Mouse (Mus musculus) hindbrain, embryonic 13.5 days (tissue): ENCODE measurements around the gene Gm13691. TPM values are rescaled to one million over a fixed set of nuclear protein-coding genes. Genes with fewer than 3 reads are reported as not detected.
"Not testable (repeated sequence)": the region's sequence is repeated elsewhere in the genome, so short reads cannot be mapped to it uniquely, and the experiment has no call there.

Experiments
- ATAC-seq: fragments of 200-750 bp; cut with Nextera tagmentation; 2 replicates; pipeline ENCODE4 v1.8.0; 2017; ENCODE audit warnings: moderate TSS enrichment; ENCODE audit not compliant: low FRiP score
- H3K27ac ChIP-seq: fragments of 300-500 bp; sonication (generic); 2 replicates; pipeline ENCODE4 v1.5.1; 2015; ENCODE audit warnings: inconsistent platforms, mild to moderate bottlenecking, moderate library complexity
- H3K27me3 ChIP-seq: fragments of 300-500 bp; sonication (generic); 2 replicates; pipeline ENCODE4 v1.6.1; 2015; ENCODE audit warnings: mild to moderate bottlenecking, inconsistent platforms
- H3K36me3 ChIP-seq: fragments of 300-500 bp; sonication (generic); 2 replicates; pipeline ENCODE4 v1.6.1; 2015; ENCODE audit warnings: mild to moderate bottlenecking, inconsistent platforms
- H3K4me1 ChIP-seq: fragments of 300-500 bp; sonication (generic); replicated peaks from 2 replicates; pipeline ENCODE4 v1.6.1; 2015; ENCODE audit warnings: inconsistent platforms
- H3K4me2 ChIP-seq: fragments of 300-500 bp; sonication (generic); 2 replicates; pipeline ENCODE4 v1.6.1; 2015; ENCODE audit warnings: inconsistent platforms, mild to moderate bottlenecking, moderate library complexity
- H3K4me3 ChIP-seq: fragments of 300-500 bp; sonication (generic); 2 replicates; pipeline ENCODE4 v1.5.1; 2015; ENCODE audit warnings: mild to moderate bottlenecking, inconsistent platforms
- H3K9ac ChIP-seq: fragments of 300-500 bp; sonication (generic); 2 replicates; pipeline ENCODE4 v1.6.1; 2015; ENCODE audit warnings: mild to moderate bottlenecking, inconsistent platforms
- H3K9me3 ChIP-seq: fragments of 300-500 bp; sonication (generic); 2 replicates; pipeline ENCODE4 v1.6.1; 2016; ENCODE audit warnings: inconsistent platforms
- WGBS: fragments of 180-500 bp; shearing (Covaris S2); methylation state at CpG from one replicate; pipeline ENCODE4 v1.1.7; 2015; 5-methylcytosine and 5-hydroxymethylcytosine counted together
- polyA plus RNA-seq: library from polyadenylated mRNA; unstranded; fragments of >200 nt; fragmentation: Nextera tagmentation; extraction: Ambion mirVana; gene quantifications from 2 replicates; pipeline ENCODE4 v1.2.1, GENCODE M21; 2015

Gene Gm13691
- not detected in 2 replicates for polyA plus RNA-seq

GRCm38 (mm10) chr2:83990253-83990652, at the start of gene Gm13691:
Gm13691 (plus strand) TSS chr2:83990553.
- H3K36me3 ChIP-seq, ATAC-seq, H3K4me2 ChIP-seq, H3K9ac ChIP-seq, H3K27me3 ChIP-seq, H3K4me3 ChIP-seq, H3K27ac ChIP-seq, H3K4me1 ChIP-seq, H3K9me3 ChIP-seq: not testable (repeated sequence)
- no CpG with 5 or more reads among the region's 6 CpGs for WGBS

GRCm38 (mm10) chr2:83940931-83941361, 49.4 kb upstream of the Gm13691 start, which contains the start of gene Zswim2:
Zswim2 (minus strand) TSS chr2:83941228.
- peak; percentile 99 for ATAC-seq
- WGBS: under 1% methylated on average over 20 of the region's 20 CpGs
- Histone ChIP-seq H3K27ac (peak within 1 kb of the TSS; percentile 40), H3K4me2 (peak within 1 kb of the TSS; percentile 56), H3K4me3 (peak within 1 kb of the TSS; percentile 38), H3K9ac (peak within 1 kb of the TSS; percentile 53; the same call in 1 of the 2 replicates), H3K36me3 (no peaks in the 10 kb centered on the region), H3K9me3 (no peaks in the 10 kb centered on the region), H3K27me3 (no peaks in the 10 kb centered on the region), H3K4me1 (peaks cover 11% of the 10 kb centered on the region; the same call in 1 of the 2 replicates)

DNA sequence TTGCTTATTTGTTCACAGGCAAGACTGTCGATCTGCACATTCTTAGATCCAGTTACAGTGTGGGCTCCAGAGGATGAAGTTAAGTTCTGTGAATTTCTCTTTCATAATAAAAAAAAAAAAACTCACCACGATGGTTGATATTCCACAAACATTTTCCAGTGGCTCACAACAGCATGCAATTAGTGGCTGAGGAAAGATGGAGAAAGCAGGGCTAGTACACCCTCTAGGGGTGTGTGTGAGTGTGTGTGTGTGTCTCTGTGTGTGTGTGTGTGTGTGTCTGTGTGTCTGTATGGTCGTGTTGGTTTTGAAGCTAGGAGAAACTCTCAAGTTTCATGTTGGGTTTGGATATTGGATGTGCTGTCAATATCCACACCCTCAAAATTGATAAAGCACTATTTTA, 49.0 kb upstream of the Gm13691 start:
- Histone ChIP-seq H3K4me2 (peak overlapping the region; percentile 56), H3K4me1 (peaks cover 11% of the 10 kb centered on the region; the same call in 1 of the 2 replicates), H3K9ac (no peak overlapping the region), H3K27me3 (no peaks in the 10 kb centered on the region), H3K36me3 (no peaks in the 10 kb centered on the region), H3K4me3 (peak overlapping the region; percentile 38), H3K9me3 (no peaks in the 10 kb centered on the region), H3K27ac (no peak overlapping the region)
- 42% methylated on average over 3 of the region's 3 CpGs for WGBS
- peak; percentile 70; the same call in 1 of the 2 replicates for ATAC-seq

DNA sequence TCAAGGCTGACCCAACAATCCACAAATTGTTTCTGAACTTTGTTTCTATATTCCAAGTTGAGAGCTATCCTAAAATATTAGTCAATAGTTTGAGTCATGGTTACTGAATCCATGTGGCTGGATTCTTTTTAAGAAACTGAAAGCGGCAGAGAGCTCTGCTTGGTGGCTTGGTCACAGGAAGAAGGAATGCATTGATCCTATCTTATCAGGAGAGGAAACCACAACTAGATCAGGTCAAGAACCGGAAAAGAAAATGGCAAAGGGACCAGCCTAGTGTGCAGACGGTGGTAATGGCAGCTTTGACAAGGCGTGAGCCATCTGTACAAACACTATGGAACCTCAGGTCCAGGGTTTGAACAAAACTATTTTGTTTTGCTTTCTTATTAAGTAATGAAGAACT, 48.6 kb upstream of the Gm13691 start:
- ATAC-seq: no peak
- no peak overlapping the region for H3K4me2 ChIP-seq
- H3K27ac ChIP-seq: no peak overlapping the region
- peaks cover 11% of the 10 kb centered on the region; the same call in 1 of the 2 replicates for H3K4me1 ChIP-seq
- 85% methylated on average over 4 of the region's 4 CpGs for WGBS
- no peaks in the 10 kb centered on the region for H3K27me3 ChIP-seq
- no peaks in the 10 kb centered on the region for H3K9me3 ChIP-seq
- H3K4me3 ChIP-seq: no peak overlapping the region
- H3K36me3 ChIP-seq: no peaks in the 10 kb centered on the region
- no peak overlapping the region for H3K9ac ChIP-seq

DNA sequence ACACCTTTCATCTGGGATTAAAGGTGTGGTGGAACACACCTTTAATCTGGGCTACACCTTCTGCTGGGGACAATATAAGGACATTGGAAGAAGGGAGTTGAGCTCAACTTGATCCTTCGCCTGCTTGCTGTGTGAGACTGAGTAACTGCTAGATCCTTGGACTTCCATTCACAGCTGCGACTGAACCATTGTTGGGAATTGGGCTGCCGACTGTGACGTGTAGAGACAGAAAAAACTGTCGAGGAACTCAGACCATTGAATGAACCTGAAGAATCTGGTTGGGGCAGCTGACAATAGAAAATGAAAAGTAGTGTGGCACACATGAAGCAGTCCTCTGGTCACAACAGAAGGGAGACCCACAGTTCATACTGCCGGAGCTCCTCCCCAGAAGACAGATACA, 35.0 kb upstream of the Gm13691 start, which contains the start of gene Gm13698:
Gene Gm13698 (plus strand): TSS at position 301 of the 400 bp plus-strand sequence.
- WGBS: no CpG with 5 or more reads among the region's 6 CpGs
- H3K4me2 ChIP-seq, H3K9me3 ChIP-seq, H3K36me3 ChIP-seq, H3K4me1 ChIP-seq, H3K27ac ChIP-seq, H3K4me3 ChIP-seq, H3K27me3 ChIP-seq, H3K9ac ChIP-seq, ATAC-seq: not testable (repeated sequence)

GRCm38 (mm10) chr2:83961203-83961602, 29.1 kb upstream of the Gm13691 start, which contains the start of gene Gm13693:
Gm13693 (plus strand) TSS chr2:83961503.
- no CpG with 5 or more reads among the region's 6 CpGs for WGBS
- not testable (repeated sequence) for H3K9ac ChIP-seq, H3K4me2 ChIP-seq, H3K27ac ChIP-seq, H3K36me3 ChIP-seq, H3K4me1 ChIP-seq, H3K4me3 ChIP-seq, H3K9me3 ChIP-seq, H3K27me3 ChIP-seq, ATAC-seq

- not testable (repeated sequence) for H3K27ac ChIP-seq, H3K4me2 ChIP-seq, H3K9ac ChIP-seq, H3K36me3 ChIP-seq, ATAC-seq, H3K4me3 ChIP-seq, H3K9me3 ChIP-seq, H3K4me1 ChIP-seq, H3K27me3 ChIP-seq
- WGBS: no CpG with 5 or more reads among the region's 6 CpGs
Measured at GRCm38 (mm10) chr2:83967013-83967412, 23.3 kb upstream of the Gm13691 start, which contains the start of gene Gm13695. Gm13695 (plus strand) TSS chr2:83967313.

DNA sequence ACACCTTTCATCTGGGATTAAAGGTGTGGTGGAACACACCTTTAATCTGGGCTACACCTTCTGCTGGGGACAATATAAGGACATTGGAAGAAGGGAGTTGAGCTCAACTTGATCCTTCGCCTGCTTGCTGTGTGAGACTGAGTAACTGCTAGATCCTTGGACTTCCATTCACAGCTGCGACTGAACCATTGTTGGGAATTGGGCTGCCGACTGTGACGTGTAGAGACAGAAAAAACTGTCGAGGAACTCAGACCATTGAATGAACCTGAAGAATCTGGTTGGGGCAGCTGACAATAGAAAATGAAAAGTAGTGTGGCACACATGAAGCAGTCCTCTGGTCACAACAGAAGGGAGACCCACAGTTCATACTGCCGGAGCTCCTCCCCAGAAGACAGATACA, 17.5 kb upstream of the Gm13691 start, which contains the start of gene Gm13696:
Gene Gm13696 (plus strand): TSS at position 301 of the 400 bp plus-strand sequence.
- not testable (repeated sequence) for H3K4me2 ChIP-seq, ATAC-seq
- WGBS: no CpG with 5 or more reads among the region's 6 CpGs

GRCm38 (mm10) chr2:83978633-83979032, 11.7 kb upstream of the Gm13691 start, which contains the start of gene Gm13694:
Gm13694 (plus strand) TSS chr2:83978933.
- not testable (repeated sequence) for H3K4me3 ChIP-seq, H3K9ac ChIP-seq, H3K4me1 ChIP-seq, H3K27ac ChIP-seq, H3K36me3 ChIP-seq, H3K4me2 ChIP-seq, ATAC-seq, H3K27me3 ChIP-seq, H3K9me3 ChIP-seq
- no CpG with 5 or more reads among the region's 6 CpGs for WGBS

More for the DNA sequence above, 17.5 kb upstream of the Gm13691 start, which contains the start of gene Gm13696:
- not testable (repeated sequence) for H3K4me1 ChIP-seq, H3K9ac ChIP-seq, H3K4me3 ChIP-seq, H3K27me3 ChIP-seq, H3K36me3 ChIP-seq, H3K9me3 ChIP-seq, H3K27ac ChIP-seq

DNA sequence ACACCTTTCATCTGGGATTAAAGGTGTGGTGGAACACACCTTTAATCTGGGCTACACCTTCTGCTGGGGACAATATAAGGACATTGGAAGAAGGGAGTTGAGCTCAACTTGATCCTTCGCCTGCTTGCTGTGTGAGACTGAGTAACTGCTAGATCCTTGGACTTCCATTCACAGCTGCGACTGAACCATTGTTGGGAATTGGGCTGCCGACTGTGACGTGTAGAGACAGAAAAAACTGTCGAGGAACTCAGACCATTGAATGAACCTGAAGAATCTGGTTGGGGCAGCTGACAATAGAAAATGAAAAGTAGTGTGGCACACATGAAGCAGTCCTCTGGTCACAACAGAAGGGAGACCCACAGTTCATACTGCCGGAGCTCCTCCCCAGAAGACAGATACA, 5.9 kb upstream of the Gm13691 start, which contains the start of gene Gm13697:
Gene Gm13697 (plus strand): TSS at position 301 of the 400 bp plus-strand sequence.
- not testable (repeated sequence) for H3K9ac ChIP-seq, H3K27me3 ChIP-seq, H3K36me3 ChIP-seq, H3K9me3 ChIP-seq, H3K4me3 ChIP-seq, H3K27ac ChIP-seq, ATAC-seq, H3K4me1 ChIP-seq, H3K4me2 ChIP-seq
- no CpG with 5 or more reads among the region's 6 CpGs for WGBS

GRCm38 (mm10) chr2:83993639-83994255, 3.4 kb downstream of the Gm13691 start:
- not testable (repeated sequence) for H3K9me3 ChIP-seq, H3K4me1 ChIP-seq, H3K4me2 ChIP-seq, H3K36me3 ChIP-seq, H3K27me3 ChIP-seq, H3K9ac ChIP-seq, H3K27ac ChIP-seq, H3K4me3 ChIP-seq, ATAC-seq
- WGBS: 61% methylated on average over 8 of the region's 9 CpGs

DNA sequence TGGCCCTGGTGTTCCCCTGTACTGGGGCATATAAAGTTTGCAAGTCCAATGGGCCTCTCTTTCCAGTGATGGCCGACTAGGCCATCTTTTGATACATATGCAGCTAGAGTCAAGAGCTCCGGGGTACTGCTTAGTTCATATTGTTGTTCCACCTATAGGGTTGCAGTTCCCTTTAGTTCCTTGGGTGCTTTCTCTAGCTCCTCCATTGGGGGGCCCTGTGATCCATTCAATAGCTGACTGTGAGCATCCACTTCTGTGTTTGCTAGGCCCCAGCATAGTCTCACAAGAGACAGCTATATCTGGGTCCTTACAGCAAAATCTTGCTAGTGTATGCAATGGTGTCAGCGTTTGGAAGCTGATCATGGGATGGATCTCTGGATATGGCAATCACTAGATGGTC, 4.2 kb downstream of the Gm13691 start:
- not testable (repeated sequence) for H3K36me3 ChIP-seq, H3K4me2 ChIP-seq, H3K9me3 ChIP-seq, H3K4me1 ChIP-seq, H3K4me3 ChIP-seq, H3K27me3 ChIP-seq, H3K27ac ChIP-seq, H3K9ac ChIP-seq, ATAC-seq
- WGBS: no CpG with 5 or more reads among the region's 3 CpGs

GRCm38 (mm10) chr2:84008913-84009312, 18.6 kb downstream of the Gm13691 start:
- H3K9ac ChIP-seq: no peak overlapping the region
- ATAC-seq: no peak
- H3K4me1 ChIP-seq: no peaks in the 10 kb centered on the region
- no peak overlapping the region for H3K4me2 ChIP-seq
- WGBS: 76% methylated on average over 1 of the region's 1 CpGs
- no peaks in the 10 kb centered on the region for H3K27me3 ChIP-seq
- no peak overlapping the region for H3K4me3 ChIP-seq
- H3K36me3 ChIP-seq: no peaks in the 10 kb centered on the region
- H3K27ac ChIP-seq: no peak overlapping the region
- no peaks in the 10 kb centered on the region for H3K9me3 ChIP-seq
